Mouse (Mus musculus): ENCODE measurements around the gene Orm2.

- TF ChIP-seq POLR2A (IDR thresholded peaks at IDR 0.05; ENCODE audit: low read depth, low read length) (no peak), CTCF (conservative IDR thresholded peaks at IDR 0.05; ENCODE audit: insufficient read depth, insufficient read length, low read depth, low read length) (no peak)
Observed at GRCm38 (mm10) chr4:63355877-63356665, 6.2 kb upstream of the Orm2 start, which contains the start of gene Orm3.
